Mouse (Mus musculus): ENCODE data around the gene Gm45021. TPM values are rescaled to one million over a fixed set of nuclear protein-coding genes. Genes with fewer than 3 reads are reported as not detected.

The Gm45021 gene
- not detected for total RNA-seq (2023)

DNA sequence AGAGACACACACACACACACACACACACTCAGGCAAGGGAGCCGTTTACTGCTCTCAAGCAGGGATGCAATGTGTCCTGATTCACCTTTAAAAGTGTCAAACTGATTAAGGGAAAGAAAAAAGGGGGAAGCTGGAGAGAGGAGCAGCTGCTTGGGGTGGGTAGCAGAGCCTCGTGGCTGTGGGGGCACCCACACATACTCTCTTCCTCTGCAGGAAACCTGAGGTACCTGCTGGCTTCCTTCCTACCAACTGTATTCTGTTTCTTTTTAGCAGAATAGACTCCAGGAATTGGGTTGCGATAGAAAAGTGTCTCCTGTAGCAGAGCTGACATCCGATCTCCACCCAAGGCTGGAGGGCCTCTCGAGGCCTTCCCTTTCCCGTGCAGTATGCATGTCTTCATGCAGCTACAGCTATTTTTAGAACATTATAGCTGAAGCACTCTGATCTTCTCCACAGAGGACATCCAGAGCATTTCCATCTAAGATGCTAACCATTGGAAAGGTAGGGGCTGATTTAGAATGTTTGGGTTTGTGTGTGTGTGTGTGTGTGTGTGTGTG is at the start of gene Gm45021:
Gm45021 (plus strand) TSS at position 417 of the 557 bp plus-strand sequence.

DNA sequence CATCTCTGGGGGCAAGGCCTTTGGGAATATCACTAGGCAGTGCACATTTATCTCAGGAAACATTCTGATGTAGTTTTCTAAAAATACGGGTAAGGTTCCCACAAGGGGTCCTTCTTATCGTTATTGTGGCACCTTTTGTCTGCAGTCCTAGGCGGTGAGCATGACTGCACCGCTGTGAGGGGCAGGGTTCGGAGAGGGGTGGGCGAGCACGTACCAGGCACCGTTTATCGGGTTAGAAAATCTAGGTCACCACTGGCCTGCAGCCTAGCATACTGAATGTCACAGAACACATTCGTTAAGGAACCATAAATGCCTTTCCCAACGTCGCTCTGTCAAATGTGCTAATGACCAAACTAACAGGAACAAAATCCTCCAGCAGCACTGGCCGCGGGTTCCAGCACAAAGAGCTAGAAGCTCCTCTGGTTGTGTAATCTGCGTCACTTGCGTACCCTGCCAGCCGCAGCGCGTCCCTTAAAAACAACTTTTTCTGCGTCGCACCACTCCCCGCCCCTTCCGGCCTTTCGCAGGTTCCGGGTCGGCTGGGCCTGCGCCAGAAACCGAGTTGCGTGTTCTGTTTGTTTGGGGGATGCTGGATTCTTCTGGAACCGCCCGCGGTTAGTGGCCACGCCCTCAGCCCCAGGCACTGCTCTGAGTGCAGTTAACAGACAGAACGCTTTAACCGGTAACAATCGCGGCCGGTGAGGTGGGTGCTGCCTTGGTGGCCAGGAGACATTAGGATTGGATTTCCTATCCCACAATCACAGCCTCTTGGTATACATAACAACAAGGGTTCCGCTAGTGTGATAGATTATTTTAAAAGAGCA is 34.9 kb upstream of the Gm45021 start, which contains the start of gene Lrrc61:
Lrrc61 (plus strand) TSS at position 517 of the 824 bp plus-strand sequence.

DNA sequence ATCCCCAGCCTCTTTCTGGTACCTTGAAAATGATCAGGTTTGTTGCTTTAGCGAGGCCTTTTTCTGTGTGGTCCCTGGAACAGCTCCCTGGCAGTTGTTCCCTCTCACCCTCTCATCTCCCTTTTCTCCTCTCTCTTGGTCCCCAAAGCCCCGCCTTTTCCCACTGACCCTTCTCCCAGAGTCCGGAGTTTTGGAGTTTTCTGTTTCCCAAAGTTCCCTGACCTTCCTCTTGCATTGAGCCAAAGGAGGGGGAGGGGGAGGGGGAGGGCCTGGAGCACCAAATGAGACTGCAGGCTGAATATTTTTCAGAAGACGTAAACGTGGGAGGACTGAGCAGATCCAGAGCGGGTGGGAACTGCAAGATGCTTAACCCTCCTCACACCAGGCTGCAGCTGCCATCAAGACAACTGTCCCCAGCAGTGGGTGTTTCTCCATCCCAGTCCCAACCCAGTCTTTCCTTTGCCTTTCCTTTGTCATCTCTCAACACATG is 16.8 kb upstream of the Gm45021 start, which contains the start of gene Rarres2:
Rarres2 (minus strand) TSS at position 218 of the 490 bp plus-strand sequence.

DNA sequence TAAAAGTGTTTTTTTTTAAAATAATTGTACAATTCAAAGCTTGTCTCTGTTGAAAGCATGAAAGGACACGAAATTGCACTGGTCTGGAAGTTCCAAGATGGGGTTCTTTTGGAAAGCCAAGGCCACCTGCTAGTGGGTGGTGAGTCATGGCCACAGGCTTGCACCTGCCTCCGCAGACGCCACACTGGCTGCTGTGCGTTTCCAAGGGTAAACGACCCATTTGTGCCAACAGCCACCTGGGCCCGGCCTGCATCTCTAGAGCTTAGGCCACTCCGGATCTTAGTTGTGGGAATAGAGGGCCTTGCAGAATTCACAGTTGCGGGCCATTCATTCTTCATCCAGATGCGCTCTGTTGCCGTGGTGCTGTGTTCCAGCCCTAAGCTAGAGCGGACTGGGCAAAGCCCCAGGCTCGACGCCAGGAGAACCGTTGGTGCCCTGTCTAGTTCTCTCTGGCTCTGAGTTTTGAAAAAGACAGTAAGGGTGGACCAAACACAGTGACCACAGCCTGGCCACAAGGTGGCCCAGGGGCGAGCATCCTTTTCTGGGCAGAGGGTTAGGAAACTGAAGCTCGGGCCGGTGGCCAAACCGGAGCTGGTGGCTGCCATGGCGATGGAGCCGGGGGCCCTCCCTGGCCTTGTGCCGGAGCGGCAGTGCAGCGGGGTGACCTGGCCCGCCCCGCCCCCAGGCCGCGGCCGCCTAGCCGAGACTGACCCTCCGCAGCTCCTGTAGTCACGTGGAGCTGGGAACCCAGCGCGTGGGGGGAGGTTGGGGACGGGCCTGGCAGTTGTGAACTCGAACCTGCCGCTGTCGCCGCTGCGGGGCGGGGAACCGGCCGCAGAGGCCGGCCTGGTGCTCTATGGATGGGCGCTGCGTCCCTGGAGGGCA is 4.0 kb downstream of the Gm45021 start, which contains the start of the genes Repin1 and Gm44965:
Repin1 (plus strand) TSS at position 726 of the 885 bp plus-strand sequence.
Gm44965 (plus strand) TSS at position 784 of the 885 bp plus-strand sequence.

DNA sequence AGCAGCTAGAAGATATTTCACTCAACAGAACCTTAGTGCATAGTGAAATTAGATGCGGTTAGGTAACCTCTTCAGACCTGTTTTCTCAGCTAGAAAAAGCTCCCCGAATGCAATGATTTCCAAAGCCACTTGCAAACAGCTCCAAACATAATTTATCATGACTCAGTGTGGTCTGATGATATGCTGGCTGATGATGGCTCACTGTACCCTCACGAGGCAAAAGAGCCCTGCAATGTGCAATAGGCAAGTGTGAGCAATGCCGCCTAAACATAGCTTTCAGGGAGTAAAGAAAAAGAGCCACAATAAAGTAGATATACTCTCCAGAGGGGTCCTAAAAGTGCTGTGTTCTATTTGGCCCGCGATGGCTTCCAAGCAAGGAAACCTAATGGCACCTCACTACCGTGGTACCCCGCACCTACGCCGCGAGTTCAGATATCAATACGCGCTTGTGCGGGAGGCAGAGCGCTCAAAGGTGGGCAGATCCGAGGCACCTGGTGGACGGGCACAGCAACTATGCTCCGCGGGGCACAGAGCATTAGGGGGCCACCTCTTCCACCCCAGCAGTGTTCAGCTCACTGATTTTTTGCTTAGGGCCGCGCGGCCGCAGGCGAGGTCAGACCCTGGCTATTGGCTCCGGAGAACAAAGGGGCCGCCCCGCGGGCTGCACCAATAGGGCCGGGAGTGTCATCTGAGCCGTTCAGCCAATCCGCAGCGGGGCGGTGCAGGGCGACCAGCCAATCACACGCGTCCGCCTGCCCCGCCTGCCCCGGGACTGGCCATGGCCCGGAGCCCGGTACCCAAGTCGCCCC is 12.1 kb downstream of the Gm45021 start, which contains the start of gene Zfp775:
Zfp775 (plus strand) TSS at position 793 of the 809 bp plus-strand sequence.

DNA sequence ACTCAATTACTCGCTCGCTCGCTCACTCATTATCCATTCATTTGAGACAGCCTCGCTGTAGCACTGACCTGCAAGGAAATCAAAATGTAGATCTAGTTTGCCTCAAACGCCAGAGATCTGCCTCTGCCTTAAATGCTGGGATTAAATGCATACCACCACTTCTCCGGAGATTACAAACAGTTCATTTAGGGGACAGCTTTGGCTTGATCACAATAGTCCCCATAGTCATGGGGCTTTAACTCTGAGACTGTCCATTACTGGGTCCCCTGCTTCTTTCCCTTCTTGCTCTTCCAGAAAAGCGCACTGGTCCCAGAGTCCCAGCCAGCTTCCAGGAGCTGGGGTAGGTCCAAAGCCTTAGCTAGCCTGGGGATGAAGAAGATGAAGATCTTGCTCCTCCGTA is 37.1 kb downstream of the Gm45021 start, which contains the start of gene AI854703:
AI854703 (plus strand) TSS at position 301 of the 400 bp plus-strand sequence.

DNA sequence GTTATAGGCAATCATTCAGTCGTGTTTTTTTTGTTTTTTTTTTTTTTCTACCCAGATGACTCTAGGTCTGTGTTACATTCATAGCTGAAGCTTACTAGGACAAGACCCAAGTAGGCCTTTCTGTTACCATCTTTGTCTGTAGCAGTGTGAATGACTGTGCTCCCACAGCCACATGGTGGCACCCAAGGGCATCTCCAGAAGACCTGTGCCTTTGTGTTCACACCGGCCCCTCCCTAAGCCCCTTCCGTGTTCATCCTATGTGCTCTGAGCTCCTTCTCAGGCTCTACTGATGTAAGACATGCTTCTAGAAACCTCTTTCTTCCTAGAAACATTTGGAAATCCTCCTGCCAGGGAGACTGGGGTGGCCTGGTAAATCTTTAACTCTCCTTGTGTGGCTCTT is 57.6 kb downstream of the Gm45021 start, which contains the start of gene Gimap8:
Gimap8 (plus strand) TSS at position 240 of the 400 bp plus-strand sequence.

Other genes with a start within 250 kb of the Gm45021 start
- gene Krba1, start 194.0 kb upstream of the Gm45021 start, total RNA-seq (2023), result 1 to 10 TPM in 1 of 2 experiments, under 1 TPM in 1; 0.77 to 1.2 TPM
- gene Zfp467, start 143.8 kb upstream of the Gm45021 start, total RNA-seq (2023), result 10 to 100 TPM in 1 of 2 experiments, 1 to 10 TPM in 1; 9.7 to 21.8 TPM
- under 1 TPM in 1 of 2 experiments, not detected in 1; 0.04 TPM for gene Sspo, start 141.4 kb upstream of the Gm45021 start, total RNA-seq (2023)
- gene Atp6v0e2, start 52.0 kb upstream of the Gm45021 start, total RNA-seq (2023), result under 1 TPM in 1 of 2 experiments, not detected in 1; 0.35 TPM
- gene Lrrc61, start 34.8 kb upstream of the Gm45021 start, total RNA-seq (2023), result 10 to 100 TPM; 28.8 to 38.8 TPM
- gene Rarres2, start 16.8 kb upstream of the Gm45021 start, total RNA-seq (2023), result not detected
- 1 to 10 TPM; 2.4 to 2.7 TPM for gene Repin1, start 4.3 kb downstream of the Gm45021 start, total RNA-seq (2023)
- 1 to 10 TPM in 1 of 2 experiments, not detected in 1; 2.7 TPM for gene Gm44965, start 4.3 kb downstream of the Gm45021 start, total RNA-seq (2023)
- gene Zfp775, start 12.5 kb downstream of the Gm45021 start, total RNA-seq (2023), result 1 to 10 TPM; 1.1 to 1.2 TPM
- under 1 TPM in 1 of 2 experiments, not detected in 1; 0.09 TPM for gene AI854703, start 37.2 kb downstream of the Gm45021 start, total RNA-seq (2023)
- gene Gimap8, start 57.6 kb downstream of the Gm45021 start, total RNA-seq (2023), result under 1 TPM; 0.13 to 0.20 TPM
- 1 to 10 TPM; 5.3 to 5.5 TPM for gene Gimap9, start 86.5 kb downstream of the Gm45021 start, total RNA-seq (2023)
- gene Gimap4, start 94.9 kb downstream of the Gm45021 start, total RNA-seq (2023), result under 1 TPM in 1 of 2 experiments, not detected in 1; 0.68 TPM
- 1 to 10 TPM; 3.2 to 5.0 TPM for gene Gimap6, start 118.6 kb downstream of the Gm45021 start, total RNA-seq (2023)
- gene Gm28053, start 129.0 kb downstream of the Gm45021 start, total RNA-seq (2023), result not detected
- gene Gimap7, start 129.0 kb downstream of the Gm45021 start, total RNA-seq (2023), result not detected
- gene Gimap1, start 149.4 kb downstream of the Gm45021 start, total RNA-seq (2023), result 1 to 10 TPM in 1 of 2 experiments, under 1 TPM in 1; 0.60 to 1.3 TPM
- under 1 TPM; 0.46 to 0.99 TPM for gene Gimap5, start 156.6 kb downstream of the Gm45021 start, total RNA-seq (2023)
- under 1 TPM; 0.24 to 0.38 TPM for gene Gimap3, start 181.2 kb downstream of the Gm45021 start, total RNA-seq (2023)